Mouse (Mus musculus) adrenal gland, adult (tissue): Measurements from ENCODE around the gene Map10.

Source experiments
- DNase-seq, 2 experiments: peaks; one replicate each; pipeline ENCODE4 v3.0.0; 2022 to 2023; ENCODE audit warnings: low spot score in 1 of 2; ENCODE audit not compliant: inconsistent age in 2 of 2

Map10 gene

GRCm38 (mm10) chr8:125709171-125709570, 39.6 kb downstream of the Map10 start:
- DNase-seq = no peak

- no peak for DNase-seq
These were observed 41.9 kb downstream of the Map10 start for GRCm38 (mm10) chr8:125711514-125711913.

- no peak for DNase-seq
These were observed 46.6 kb downstream of the Map10 start for GRCm38 (mm10) chr8:125716211-125716610.

- no peak for DNase-seq
These were observed 47.0 kb downstream of the Map10 start for GRCm38 (mm10) chr8:125716613-125717012.

GRCm38 (mm10) chr8:125718914-125719313, 49.3 kb downstream of the Map10 start:
- DNase-seq = no peak

- DNase-seq = no peak
These were observed 53.1 kb downstream of the Map10 start for GRCm38 (mm10) chr8:125722675-125723074.
